Mouse (Mus musculus): ENCODE measurements around the gene Sit1. TPM values are rescaled to one million over a fixed set of nuclear protein-coding genes. Genes with fewer than 3 reads are reported as not detected.

Gene Sit1
- polyA plus RNA-seq, 1 experiment: not detected

- Histone ChIP-seq H3K4me3 (replicated peaks) (no peak overlapping the region), H3K4me1 (ENCODE audit: control insufficient read depth) (peaks cover 9% of the 10 kb centered on the region), H3K36me3 (ENCODE audit: control insufficient read depth) (no peaks in the 10 kb centered on the region), H3K9me3 (ENCODE audit: control insufficient read depth, low read length) (no peaks in the 10 kb centered on the region), H3K27me3 (ENCODE audit: control insufficient read depth) (peaks cover 15% of the 10 kb centered on the region)
- TF ChIP-seq GATA1 (IDR thresholded peaks at IDR 0.05; ENCODE audit: low read length) (no peak), TAL1 (IDR thresholded peaks at IDR 0.05; ENCODE audit: low read length) (no peak)
Observed at GRCm38 (mm10) chr4:43513791-43514190, 30.3 kb upstream of the Sit1 start.

- no peaks in the 10 kb centered on the region for H3K9me3 ChIP-seq (ENCODE audit: control insufficient read depth, low read length)
- H3K36me3 ChIP-seq (ENCODE audit: control insufficient read depth): no peaks in the 10 kb centered on the region
- peaks cover 18% of the 10 kb centered on the region for H3K27me3 ChIP-seq (ENCODE audit: control insufficient read depth)
- TF ChIP-seq TAL1 (IDR thresholded peaks at IDR 0.05; ENCODE audit: low read length): no peak
- TF ChIP-seq GATA1 (IDR thresholded peaks at IDR 0.05; ENCODE audit: low read length): no peak
- H3K4me1 ChIP-seq (ENCODE audit: control insufficient read depth): peaks cover 13% of the 10 kb centered on the region
- H3K4me3 ChIP-seq (replicated peaks): no peak overlapping the region
Observed at GRCm38 (mm10) chr4:43513300-43513699, 29.8 kb upstream of the Sit1 start.

GRCm38 (mm10) chr4:43512653-43513052, 29.1 kb upstream of the Sit1 start:
- peaks cover 18% of the 10 kb centered on the region for H3K27me3 ChIP-seq (ENCODE audit: control insufficient read depth)
- H3K36me3 ChIP-seq (ENCODE audit: control insufficient read depth): no peaks in the 10 kb centered on the region
- peaks cover 19% of the 10 kb centered on the region for H3K4me1 ChIP-seq (ENCODE audit: control insufficient read depth)
- H3K9me3 ChIP-seq (ENCODE audit: control insufficient read depth, low read length): no peaks in the 10 kb centered on the region
- TF ChIP-seq GATA1 (IDR thresholded peaks at IDR 0.05; ENCODE audit: low read length): no peak
- no peak overlapping the region for H3K4me3 ChIP-seq (replicated peaks)

GRCm38 (mm10) chr4:43511675-43512454, 28.3 kb upstream of the Sit1 start:
- Histone ChIP-seq H3K9me3 (ENCODE audit: control insufficient read depth, low read length) (no peaks in the 10 kb centered on the region), H3K4me1 (ENCODE audit: control insufficient read depth) (peaks cover 20% of the 10 kb centered on the region), H3K27me3 (ENCODE audit: control insufficient read depth) (peaks cover 24% of the 10 kb centered on the region), H3K36me3 (ENCODE audit: control insufficient read depth) (no peaks in the 10 kb centered on the region), H3K4me3 (replicated peaks) (no peak overlapping the region)
- TF ChIP-seq TAL1 (IDR thresholded peaks at IDR 0.05; ENCODE audit: low read length): no peak
- no peak for TF ChIP-seq GATA1 (IDR thresholded peaks at IDR 0.05; ENCODE audit: low read length)

GRCm38 (mm10) chr4:43509109-43509508, 25.6 kb upstream of the Sit1 start:
- Histone ChIP-seq H3K4me1 (ENCODE audit: control insufficient read depth) (peaks cover 24% of the 10 kb centered on the region), H3K9me3 (ENCODE audit: control insufficient read depth, low read length) (no peaks in the 10 kb centered on the region), H3K4me3 (replicated peaks) (no peak overlapping the region), H3K27me3 (ENCODE audit: control insufficient read depth) (peaks cover 28% of the 10 kb centered on the region), H3K36me3 (ENCODE audit: control insufficient read depth) (no peaks in the 10 kb centered on the region)
- no peak for TF ChIP-seq GATA1 (IDR thresholded peaks at IDR 0.05; ENCODE audit: low read length)
- no peak for TF ChIP-seq TAL1 (IDR thresholded peaks at IDR 0.05; ENCODE audit: low read length)

GRCm38 (mm10) chr4:43508666-43508997, 25.1 kb upstream of the Sit1 start:
- TF ChIP-seq GATA1 (IDR thresholded peaks at IDR 0.05; ENCODE audit: low read length) (no peak), TAL1 (IDR thresholded peaks at IDR 0.05; ENCODE audit: low read length) (no peak)
- Histone ChIP-seq H3K27me3 (ENCODE audit: control insufficient read depth) (peaks cover 28% of the 10 kb centered on the region), H3K36me3 (ENCODE audit: control insufficient read depth) (no peaks in the 10 kb centered on the region), H3K4me3 (replicated peaks) (peak overlapping the region; percentile 61), H3K9me3 (ENCODE audit: control insufficient read depth, low read length) (no peaks in the 10 kb centered on the region), H3K4me1 (ENCODE audit: control insufficient read depth) (peaks cover 26% of the 10 kb centered on the region)

GRCm38 (mm10) chr4:43507938-43508665, 24.6 kb upstream of the Sit1 start:
- Histone ChIP-seq H3K36me3 (ENCODE audit: control insufficient read depth) (no peaks in the 10 kb centered on the region), H3K9me3 (ENCODE audit: control insufficient read depth, low read length) (no peaks in the 10 kb centered on the region), H3K4me1 (ENCODE audit: control insufficient read depth) (peaks cover 26% of the 10 kb centered on the region), H3K27me3 (ENCODE audit: control insufficient read depth) (peaks cover 28% of the 10 kb centered on the region), H3K4me3 (replicated peaks) (peak overlapping the region; percentile 61)
- TF ChIP-seq GATA1 (IDR thresholded peaks at IDR 0.05; ENCODE audit: low read length): no peak
- no peak for TF ChIP-seq TAL1 (IDR thresholded peaks at IDR 0.05; ENCODE audit: low read length)

- H3K9me3 ChIP-seq (ENCODE audit: control insufficient read depth, low read length): no peaks in the 10 kb centered on the region
Observed at GRCm38 (mm10) chr4:43506536-43507185, 23.1 kb upstream of the Sit1 start, which contains the start of gene Car9. Gene Car9, plus strand, starts transcription at chr4:43506966.

GRCm38 (mm10) chr4:43506074-43506473, 22.5 kb upstream of the Sit1 start:
- no peaks in the 10 kb centered on the region for H3K36me3 ChIP-seq (ENCODE audit: control insufficient read depth)
- peaks cover 26% of the 10 kb centered on the region for H3K4me1 ChIP-seq (ENCODE audit: control insufficient read depth)
- peaks cover 26% of the 10 kb centered on the region for H3K27me3 ChIP-seq (ENCODE audit: control insufficient read depth)
- H3K9me3 ChIP-seq (ENCODE audit: control insufficient read depth, low read length): no peaks in the 10 kb centered on the region
- no peak for TF ChIP-seq GATA1 (IDR thresholded peaks at IDR 0.05; ENCODE audit: low read length)
- no peak for TF ChIP-seq TAL1 (IDR thresholded peaks at IDR 0.05; ENCODE audit: low read length)
- H3K4me3 ChIP-seq (replicated peaks): no peak overlapping the region

More at GRCm38 (mm10) chr4:43506536-43507185, 23.1 kb upstream of the Sit1 start, which contains the start of gene Car9:
- Histone ChIP-seq H3K27me3 (ENCODE audit: control insufficient read depth) (peaks cover 26% of the 10 kb centered on the region), H3K36me3 (ENCODE audit: control insufficient read depth) (no peaks in the 10 kb centered on the region), H3K4me1 (ENCODE audit: control insufficient read depth) (peaks cover 26% of the 10 kb centered on the region), H3K4me3 (replicated peaks) (no peak within 1 kb of the TSS)
- TF ChIP-seq TAL1 (IDR thresholded peaks at IDR 0.05; ENCODE audit: low read length): no peak
- TF ChIP-seq GATA1 (IDR thresholded peaks at IDR 0.05; ENCODE audit: low read length): no peak

All from erythroblast, embryonic 14.5 days (primary cell).